Mouse (Mus musculus) retina, postnatal 7 days (tissue): ENCODE results near the gene Txndc12.

Experiments used
- DNase-seq: peaks from one replicate; pipeline ENCODE4 v3.0.0-alpha.2; 2012; ENCODE audit warnings: low read depth, low spot score

Gene Txndc12

DNA sequence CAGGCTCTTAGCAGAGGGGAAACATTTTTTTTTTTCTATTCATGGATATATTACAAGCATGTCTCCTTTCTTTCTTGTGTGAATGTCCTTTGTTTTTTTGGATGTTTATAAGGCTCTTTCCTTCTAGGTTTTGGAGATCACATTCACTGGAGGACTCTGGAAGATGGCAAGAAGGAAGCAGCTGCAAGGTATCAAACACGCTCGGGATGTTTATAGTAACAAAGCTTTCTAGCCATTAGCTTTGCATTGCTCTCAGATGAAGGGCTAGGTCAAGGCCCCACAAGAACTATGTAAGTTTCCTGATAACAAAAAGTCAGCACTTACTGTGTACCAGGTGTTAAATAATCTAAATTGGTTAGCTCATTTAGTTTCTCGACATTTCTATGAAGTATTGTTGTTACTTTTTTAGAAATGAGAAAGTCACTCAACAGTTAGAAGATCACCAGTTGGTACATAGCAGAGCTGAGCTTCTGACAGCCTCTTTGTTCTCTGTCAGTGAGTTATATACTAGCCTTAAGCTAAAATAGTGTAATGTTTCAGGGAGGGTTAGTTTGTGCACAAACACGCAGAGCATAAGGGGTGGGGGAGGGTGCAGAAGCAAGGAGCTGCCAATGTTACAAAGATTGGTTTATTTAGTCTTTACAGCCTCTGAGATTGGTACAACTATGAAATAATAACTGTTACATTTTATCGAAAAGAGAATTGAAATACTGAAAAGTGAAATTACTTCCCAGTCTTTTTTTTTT, 11.6 kb downstream of the Txndc12 start:
- DNase-seq: no peak

DNA sequence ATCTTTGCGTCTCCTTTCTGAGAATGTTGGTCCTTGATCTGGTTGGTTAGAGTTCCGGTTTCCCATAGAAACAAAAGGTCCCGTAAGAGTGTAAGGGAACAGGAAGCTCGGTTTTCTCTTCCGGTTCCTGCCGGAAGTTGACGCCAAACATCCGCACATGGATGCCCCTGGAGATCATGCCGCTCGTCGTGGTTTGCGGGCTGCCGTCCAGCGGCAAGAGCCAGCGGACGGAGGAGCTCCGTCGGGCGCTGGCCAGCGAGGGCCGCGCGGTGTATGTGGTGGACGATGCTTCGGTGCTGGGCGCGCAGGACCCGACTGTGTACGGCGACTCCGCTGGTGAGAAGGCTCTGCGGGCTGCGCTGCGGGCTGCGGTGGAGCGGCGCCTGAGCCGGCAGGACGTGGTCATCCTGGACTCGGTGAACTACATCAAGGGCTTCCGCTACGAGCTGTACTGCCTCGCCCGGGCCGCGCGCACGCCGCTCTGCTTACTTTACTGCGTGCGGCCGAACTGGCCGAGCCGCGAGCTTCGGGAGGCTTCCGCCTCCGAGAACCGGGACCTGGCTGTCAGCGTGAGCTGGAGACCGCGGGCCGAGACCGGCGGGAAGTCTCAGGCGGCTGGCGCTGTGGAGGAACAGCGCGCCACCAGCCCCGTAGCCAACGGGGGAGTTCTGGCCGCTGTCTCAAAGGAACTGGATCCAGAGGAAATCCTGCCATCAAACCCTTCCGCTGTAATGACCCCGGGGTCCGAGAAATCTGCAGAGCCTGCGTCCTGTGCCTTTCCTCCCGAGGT, 13.5 kb downstream of the Txndc12 start, which contains the start of gene Kti12:
TSS of gene Kti12 (plus strand) at position 71 of the 790 bp plus-strand sequence.
- peak; percentile 77 for DNase-seq

DNA sequence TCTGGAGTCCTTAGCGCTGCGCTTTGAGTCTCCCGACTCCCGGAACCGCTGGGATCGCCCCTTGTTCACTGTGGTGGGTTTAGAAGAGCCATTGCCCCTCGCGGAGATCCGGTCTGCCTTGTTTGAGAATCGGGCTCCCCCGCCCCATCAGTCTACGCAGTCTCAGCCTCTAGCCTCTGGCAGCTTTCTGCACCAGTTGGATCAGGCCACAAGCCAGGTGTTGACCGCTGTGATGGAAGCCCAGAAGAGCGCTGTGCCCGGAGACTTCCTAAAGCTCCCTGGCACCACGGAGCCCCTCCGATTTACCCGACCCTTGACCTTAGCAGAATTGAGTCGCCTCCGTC, 14.1 kb downstream of the Txndc12 start, which contains the start of gene A730015C16Rik:
TSS of gene A730015C16Rik (minus strand) at position 115 of the 344 bp plus-strand sequence.
- DNase-seq: no peak

DNA sequence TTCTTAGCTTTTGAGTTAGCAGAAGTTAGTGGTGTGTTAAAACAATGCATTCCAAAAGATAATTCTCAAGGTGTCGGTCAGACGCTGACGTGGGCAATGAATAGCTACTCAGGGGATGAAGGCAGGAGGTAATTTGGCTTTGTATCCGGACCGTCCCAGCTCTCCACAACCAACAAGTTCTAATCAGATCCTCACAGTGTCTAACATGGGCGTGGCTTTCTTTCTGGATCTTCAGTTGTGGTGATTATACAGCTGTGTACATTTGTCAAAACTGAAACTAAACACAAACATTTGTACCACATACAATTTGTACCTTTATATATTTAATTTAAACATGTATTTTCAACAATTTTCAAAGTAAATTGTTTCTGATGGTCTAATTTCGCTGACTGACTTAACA, 32.4 kb downstream of the Txndc12 start:
- no peak for DNase-seq

DNA sequence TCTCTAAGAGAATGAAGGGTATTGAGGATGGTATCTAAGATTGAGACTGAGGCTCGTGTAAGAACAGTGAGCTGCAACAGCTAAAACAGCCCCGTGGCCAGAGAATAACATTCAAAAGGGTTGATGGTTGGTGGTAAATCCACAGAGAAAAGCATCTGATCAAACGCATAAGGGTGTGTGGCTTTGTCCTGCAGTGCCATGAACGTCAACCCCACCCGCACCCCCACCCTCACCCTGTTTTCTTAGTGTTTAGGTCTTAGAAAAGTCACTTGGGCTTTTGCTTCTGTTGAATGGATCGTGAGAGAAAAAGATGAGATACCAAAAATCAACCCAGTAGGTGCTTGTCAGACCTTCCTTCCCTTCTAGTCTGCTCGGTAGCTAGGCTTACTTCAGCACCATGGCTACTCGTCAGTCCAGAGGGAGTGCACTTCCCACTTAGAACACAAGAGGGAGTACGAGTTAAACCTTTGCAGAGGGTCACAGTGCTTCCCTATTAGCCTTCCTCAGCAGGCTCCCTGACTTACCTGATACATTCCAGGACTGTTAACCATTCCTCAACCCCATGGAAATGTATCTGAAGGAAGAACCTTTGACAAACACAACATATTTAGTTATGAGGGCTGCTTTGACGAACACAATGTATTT, 35.5 kb downstream of the Txndc12 start:
- DNase-seq: peak; percentile 85

DNA sequence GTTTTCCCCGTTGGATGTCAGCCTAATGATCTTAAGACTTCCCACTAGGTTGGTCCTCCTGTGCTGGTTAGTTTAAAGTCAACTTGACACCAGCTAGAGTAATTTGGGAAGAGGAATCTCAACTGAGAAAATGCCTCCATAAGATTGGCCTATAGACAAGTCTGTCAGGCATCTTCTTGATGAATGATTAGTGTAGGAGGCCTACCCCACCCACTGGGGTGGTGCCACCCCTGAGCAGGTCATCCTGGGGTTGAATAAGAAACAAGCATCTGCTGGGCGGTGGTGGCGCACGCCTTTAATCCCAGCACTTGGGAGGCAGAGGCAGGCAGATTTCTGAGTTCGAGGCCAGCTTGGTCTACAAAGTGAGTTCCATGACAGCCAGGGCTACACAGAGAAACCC, 39.3 kb downstream of the Txndc12 start:
- no peak for DNase-seq

DNA sequence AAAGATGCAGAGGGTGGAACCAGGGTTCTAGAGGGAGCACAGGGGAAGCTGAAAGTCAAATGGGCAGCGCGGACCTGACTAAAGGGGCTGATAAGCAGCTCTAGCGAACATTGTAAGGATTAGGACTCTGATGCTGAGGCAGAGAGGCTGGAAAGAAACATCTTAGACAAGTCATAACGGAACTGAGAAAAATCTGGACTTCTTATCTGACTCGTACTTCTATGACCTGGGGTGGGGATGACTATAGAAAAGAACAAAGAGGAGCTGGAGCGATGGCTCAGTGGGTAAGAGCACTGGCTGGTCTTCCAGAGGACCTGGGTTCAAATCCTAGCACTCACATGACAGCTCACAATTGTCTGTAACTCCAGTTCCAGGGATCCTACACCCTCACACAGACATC, 43.5 kb downstream of the Txndc12 start:
- DNase-seq: no peak

DNA sequence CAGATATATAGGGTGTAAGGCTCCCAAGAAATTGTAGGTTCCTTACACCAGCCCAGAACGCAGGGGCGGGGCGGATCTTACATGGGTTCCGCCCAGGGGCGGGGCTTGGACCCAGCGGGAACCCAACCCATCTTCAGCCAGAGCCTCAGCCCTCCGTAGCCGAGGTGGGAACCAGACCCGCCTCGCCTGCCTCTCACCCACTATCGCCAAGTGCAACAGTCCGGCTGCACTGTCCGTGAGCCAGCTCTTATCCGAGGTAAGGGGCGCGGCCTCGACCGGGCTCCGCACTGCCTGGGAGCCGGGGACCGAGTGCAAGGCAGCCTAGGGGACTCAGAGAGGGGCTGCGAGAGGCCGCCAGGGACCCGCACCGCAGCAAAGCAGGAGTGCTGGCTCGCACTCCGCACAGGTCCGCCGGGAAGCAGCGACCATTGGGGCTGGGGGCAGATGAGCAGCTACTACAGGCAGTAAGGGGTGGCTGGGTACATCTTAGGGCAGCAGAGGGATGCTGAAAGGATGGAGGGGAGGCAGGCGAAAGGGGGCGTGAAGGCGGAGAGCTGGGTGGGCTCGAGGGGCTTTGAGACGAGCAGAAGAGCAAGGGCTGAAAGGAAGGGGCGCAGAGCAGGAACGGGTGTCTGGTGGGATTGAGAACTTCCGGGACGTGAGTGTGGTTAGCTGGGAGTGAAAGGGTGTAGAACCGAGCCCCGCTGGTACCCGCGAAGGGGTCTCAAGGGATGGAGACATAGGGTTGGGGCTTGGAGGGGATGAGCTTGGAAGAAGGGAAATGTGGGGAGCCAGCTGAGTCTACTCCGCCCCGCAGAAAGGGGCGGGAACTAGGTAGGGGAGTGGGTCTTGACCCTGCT, 44.8 kb downstream of the Txndc12 start, which contains the start of gene Rab3b:
TSS of gene Rab3b (plus strand) at position 101 of the 860 bp plus-strand sequence.
- peak; percentile 21 for DNase-seq

DNA sequence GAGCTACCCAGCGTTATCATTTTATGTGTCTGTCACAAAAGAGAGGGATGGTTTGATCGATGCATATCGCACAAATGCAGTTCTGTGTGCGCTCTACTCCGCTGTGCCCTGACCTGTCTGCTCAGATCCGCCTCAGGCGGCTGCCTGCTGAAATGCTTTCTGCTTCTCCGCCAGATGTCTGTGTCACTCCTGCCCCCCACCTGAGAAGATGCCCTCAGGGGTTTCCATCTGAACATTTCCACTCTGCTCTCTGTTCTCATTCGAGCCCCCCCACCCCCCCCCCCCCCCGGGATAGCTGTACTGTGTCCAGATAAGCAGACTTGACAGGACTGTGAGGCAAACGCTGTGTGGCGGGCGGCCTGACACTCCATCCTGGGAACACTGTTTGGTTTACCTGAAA, 49.4 kb downstream of the Txndc12 start:
- no peak for DNase-seq

DNA sequence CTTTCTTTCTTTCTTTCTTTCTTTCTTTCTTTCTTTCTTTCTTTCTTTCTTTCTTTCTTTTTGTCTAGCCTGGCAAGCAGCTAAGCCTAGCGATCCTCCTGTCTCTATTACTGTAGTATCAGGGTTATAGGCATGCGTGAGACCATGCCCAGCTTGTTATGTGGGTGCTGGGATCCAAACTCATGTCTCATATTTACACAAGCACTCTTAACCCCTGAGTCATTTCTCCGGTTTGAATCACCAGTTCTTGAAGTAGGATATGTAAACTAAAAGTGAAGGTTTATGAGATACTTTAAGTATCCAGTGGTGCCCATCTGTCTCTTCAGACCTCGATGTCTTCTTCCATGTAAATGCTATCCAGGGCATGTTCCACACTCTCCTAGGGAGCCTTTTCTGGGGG, 53.1 kb downstream of the Txndc12 start:
- DNase-seq: no peak

DNA sequence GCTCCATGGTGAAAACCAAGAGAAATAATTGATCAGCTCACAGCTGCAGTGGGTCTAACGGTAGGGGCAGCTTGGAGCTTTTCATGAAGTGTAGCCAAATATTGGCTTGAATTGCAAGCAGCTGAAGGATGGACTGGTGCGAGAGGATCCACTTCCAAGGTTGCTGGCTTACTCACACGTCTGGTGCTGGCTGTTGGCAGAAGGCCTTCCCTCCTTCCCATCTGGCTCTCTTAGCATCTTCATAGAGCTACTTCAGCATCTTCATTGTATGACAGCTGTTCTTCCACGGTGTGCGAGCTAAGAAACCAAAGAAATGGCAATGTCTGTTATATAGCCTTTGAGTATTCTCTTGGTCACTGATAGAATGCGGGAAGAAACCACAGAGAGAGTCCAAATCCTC, 56.5 kb downstream of the Txndc12 start:
- DNase-seq: no peak

DNA sequence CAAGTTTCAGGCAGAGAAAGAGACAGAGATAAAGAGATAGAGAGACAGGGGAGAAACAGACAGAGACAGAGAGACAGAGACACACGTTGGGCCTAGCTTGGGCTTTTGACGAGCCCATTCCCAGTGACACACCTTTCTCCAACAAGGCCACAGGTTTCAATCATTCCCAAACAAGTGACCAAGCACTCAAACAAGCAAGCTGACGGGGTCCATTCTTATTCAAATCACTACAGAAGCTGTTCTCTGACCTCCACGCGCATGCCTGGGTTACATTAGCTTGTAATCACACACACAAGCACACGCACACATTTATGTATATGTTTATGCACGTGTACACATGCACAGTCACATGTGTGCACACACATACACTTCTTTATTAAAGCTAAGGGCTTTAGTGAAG, 66.0 kb downstream of the Txndc12 start:
- no peak for DNase-seq

DNA sequence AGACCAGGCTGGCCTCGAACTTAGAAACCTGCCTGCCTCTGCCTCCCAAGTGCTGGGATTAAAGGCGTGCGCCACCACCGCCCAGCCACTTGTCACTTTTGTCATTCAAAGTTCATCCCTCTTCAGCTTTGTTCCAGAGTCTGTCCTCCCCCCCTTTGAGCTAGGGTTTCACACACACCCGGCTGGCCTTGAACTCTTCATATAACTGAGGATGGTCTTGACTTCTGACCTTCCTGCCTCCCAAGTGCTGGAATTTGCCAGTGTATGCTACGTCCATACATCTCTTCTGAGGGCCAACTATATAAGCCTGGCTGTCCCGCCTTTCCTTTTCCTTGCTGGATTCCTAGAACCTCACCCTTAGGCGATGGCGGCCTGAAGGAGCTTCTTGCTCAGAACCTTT, 68.5 kb downstream of the Txndc12 start:
- no peak for DNase-seq

DNA sequence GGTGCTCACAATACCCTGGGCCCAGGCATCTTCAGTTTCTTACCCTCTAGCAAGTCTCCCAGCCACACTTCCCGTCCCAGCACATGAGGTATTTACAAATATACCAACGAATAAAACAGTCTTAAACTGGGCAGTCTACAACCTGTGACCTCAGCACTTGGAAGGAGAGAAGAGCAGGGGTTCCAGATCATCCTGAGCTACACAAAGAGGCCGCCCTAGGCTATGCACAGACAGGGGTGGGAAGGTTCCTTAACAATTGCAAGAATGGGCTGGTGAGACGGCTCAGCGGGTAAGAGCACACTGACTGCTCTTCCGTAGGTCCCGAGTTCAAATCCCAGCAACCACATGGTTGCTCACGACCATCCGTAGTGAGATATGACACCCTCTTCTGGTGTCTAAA, 68.9 kb downstream of the Txndc12 start:
- no peak for DNase-seq

DNA sequence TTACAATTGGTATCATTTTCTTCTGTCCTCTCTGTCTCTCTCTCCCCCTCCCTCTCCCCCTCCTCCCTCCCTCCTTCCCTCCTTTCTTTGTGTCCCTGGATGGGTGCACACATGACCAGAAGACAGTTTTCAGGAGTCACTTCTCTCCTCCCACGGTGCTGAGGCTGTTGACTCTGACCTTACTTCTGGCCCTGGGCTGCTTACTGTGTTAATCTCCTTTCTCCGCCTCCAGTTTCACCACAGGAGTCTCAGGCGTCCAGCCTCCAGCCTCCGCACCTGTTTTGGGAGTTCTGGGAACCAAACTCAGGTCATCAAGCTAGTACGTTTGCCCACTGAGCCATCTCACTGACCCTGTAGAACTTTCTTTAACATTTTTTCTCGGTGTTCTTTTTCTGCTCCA, 69.7 kb downstream of the Txndc12 start:
- DNase-seq: no peak

DNA sequence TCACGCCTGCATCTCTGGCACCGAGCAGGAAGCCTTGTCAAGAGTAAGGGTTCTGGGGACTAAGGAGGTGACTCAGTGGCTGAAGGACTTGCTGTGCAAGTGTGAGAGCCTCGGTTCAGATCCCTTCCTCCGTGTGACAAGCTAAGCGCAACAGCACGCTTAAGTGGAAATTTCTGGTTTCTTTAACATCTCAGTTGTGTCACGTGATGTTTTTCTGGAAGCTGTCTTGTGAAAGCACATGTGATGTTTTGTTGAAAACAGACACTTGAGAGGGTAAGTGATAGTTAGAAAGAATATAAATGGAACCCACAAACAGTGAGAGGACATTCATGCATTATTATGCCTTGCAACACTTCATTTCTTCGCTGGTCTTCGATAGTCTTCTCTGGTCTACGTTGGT, 70.4 kb downstream of the Txndc12 start:
- no peak for DNase-seq

DNA sequence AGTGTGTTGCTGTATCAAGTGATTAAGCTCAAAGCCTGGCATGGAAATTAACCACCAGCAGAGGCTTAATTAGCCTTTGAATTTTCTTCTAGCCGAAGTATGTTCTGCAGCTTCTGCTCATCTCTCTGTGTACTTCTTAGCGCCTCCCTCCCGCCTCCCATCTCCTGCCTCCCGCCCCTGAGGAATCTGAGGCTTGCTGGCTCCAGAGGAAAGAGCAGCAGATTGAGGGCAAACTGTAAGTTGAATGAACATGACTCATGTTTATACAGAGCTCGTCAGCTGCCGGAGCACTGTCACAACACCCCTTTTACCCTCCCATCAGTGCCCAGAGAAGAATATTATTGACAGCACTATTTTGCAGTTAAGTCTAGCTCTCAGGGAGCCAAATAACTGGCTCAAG, 71.5 kb downstream of the Txndc12 start:
- peak; percentile 1 for DNase-seq

DNA sequence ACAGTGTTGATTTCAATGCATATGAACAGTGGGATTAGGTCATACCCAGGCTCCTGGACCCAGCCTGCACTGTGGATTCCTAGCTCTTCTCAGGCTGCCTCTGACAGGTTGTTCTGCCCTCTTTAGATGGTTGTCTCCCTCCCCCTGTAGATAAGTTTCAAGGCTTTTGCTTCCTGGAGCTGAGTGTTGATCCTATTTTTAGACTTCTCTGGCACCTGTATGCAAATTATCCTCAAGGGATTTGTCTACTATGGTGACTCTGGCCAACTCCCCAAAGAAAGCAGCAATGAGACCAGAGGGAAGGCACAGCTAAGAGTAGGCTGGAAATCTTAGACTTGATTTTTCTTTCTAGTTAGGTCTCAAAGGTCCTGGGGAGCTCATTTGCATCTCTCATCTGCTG, 73.1 kb downstream of the Txndc12 start:
- no peak for DNase-seq

DNA sequence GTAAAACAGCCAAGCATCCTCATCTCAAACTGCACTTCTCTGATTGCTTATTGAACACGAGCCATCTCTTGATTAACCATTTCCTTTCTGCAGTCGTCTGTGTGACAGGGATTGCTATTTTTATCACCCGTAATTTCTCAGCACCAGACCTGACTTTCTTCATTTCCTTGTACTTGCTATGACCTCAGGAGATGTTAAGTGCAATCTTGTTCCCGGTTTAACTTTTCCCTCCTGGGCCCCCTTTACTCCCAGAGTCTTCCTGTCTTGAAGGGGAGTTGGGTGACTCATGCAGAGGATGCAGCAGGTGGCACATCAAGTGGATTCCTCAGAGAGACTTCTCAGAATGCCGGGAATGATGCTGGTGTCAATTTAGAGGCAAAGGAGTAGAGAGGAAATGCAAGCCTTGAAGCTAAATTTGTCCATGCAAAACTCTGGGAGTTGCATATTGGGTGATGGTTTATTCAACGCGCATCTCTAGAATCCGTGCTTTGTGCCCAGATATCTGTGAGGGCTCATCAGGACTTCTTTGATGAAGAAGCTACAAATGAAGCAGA, 75.5 kb downstream of the Txndc12 start:
- DNase-seq: no peak
